Mouse (Mus musculus) midbrain, postnatal 0 days (tissue): ENCODE measurements around the gene Fam71e2. TPM values are rescaled to one million over a fixed set of nuclear protein-coding genes. Genes with fewer than 3 reads are reported as not detected.

Experiments
- ATAC-seq: fragments of 200-750 bp; cut with Nextera tagmentation; 2 replicates; pipeline ENCODE4 v1.8.0; 2017; ENCODE audit warnings: moderate number of reproducible peaks, mild to moderate bottlenecking, moderate TSS enrichment, moderate library complexity; ENCODE audit not compliant: low FRiP score
- DNase-seq: peaks from one replicate; pipeline ENCODE4 v3.0.0-alpha.2; 2015; ENCODE audit warnings: low spot score
- H3K27ac ChIP-seq: fragments of 300-500 bp; sonication (generic); 2 replicates; pipeline ENCODE4 v1.5.1; 2014; ENCODE audit warnings: low read depth, mild to moderate bottlenecking, low read length, mixed read lengths
- H3K27me3 ChIP-seq: fragments of 300-500 bp; sonication (generic); 2 replicates; pipeline ENCODE4 v1.6.1; 2014; ENCODE audit warnings: low read length, control low read depth, mixed read lengths; ENCODE audit not compliant: insufficient read depth
- H3K36me3 ChIP-seq: fragments of 300-500 bp; sonication (generic); 2 replicates; pipeline ENCODE4 v1.6.1; 2014; ENCODE audit warnings: low read length, control low read depth, mixed read lengths; ENCODE audit not compliant: insufficient read depth
- H3K4me1 ChIP-seq: fragments of 300-500 bp; sonication (generic); 2 replicates; pipeline ENCODE4 v1.6.1; 2014; ENCODE audit warnings: mild to moderate bottlenecking, control low read depth, antibody characterized with exemption, low read length, mixed read lengths; ENCODE audit not compliant: insufficient read depth
- H3K4me2 ChIP-seq: fragments of 300-500 bp; sonication (generic); 2 replicates; pipeline ENCODE4 v1.6.1; 2014; ENCODE audit warnings: low read depth, mild to moderate bottlenecking, low read length, mixed read lengths; ENCODE audit not compliant: poor library complexity, severe bottlenecking
- H3K4me3 ChIP-seq: fragments of 300-500 bp; sonication (generic); 2 replicates; pipeline ENCODE4 v1.5.1; 2014; ENCODE audit warnings: low read depth, mild to moderate bottlenecking, low read length, moderate library complexity
- H3K9ac ChIP-seq: fragments of 300-500 bp; sonication (generic); replicated peaks from 2 replicates; pipeline ENCODE4 v1.6.1; 2014; ENCODE audit warnings: mild to moderate bottlenecking, low read length, moderate library complexity, mixed read lengths; ENCODE audit not compliant: poor library complexity, severe bottlenecking
- H3K9me3 ChIP-seq: fragments of 300-500 bp; sonication (generic); 2 replicates; pipeline ENCODE4 v1.6.1; 2016; ENCODE audit warnings: low read length, control low read depth
- CTCF ChIP-seq: IDR thresholded peaks from 2 replicates; pipeline ENCODE4 v1.5.1; 2016; ENCODE audit warnings: antibody characterized with exemption, mild to moderate bottlenecking
- WGBS: fragments of 180-500 bp; shearing (Covaris S2); extraction: QIAGEN DNeasy Blood & Tissue Kit; methylation state at CpG from one replicate; pipeline ENCODE4 v1.1.7; 2014; 5-methylcytosine and 5-hydroxymethylcytosine counted together
- polyA plus RNA-seq: library from polyadenylated mRNA; unstranded; fragments of >200 nt; fragmentation: Nextera tagmentation; extraction: Ambion mirVana; gene quantifications from 2 replicates; pipeline ENCODE4 v1.2.1, GENCODE M21; 2015
- total RNA-seq: library from RNA; depleted of rRNA; stranded (reverse); fragments of >200 nt; gene quantifications from 2 replicates; pipeline ENCODE4 v1.2.3, GENCODE M21; 2014

The Fam71e2 gene
- total and polyA plus RNA-seq, 2 experiments from 2014 or later, result not detected

GRCm38 (mm10) chr7:4741672-4742481, 29.2 kb downstream of the Fam71e2 start:
- Histone ChIP-seq H3K27ac (peak overlapping the region; percentile 93), H3K9ac (no peak overlapping the region; the same call in 1 of the 2 replicates), H3K4me2 (peak overlapping the region; percentile 89), H3K27me3 (no peaks in the 10 kb centered on the region), H3K36me3 (peaks cover 18% of the 10 kb centered on the region), H3K4me3 (peak overlapping the region; percentile 77), H3K4me1 (peaks cover 14% of the 10 kb centered on the region; the same call in 1 of the 2 replicates), H3K9me3 (no peaks in the 10 kb centered on the region)
- ATAC-seq (no peak), DNase-seq (no peak)
- TF ChIP-seq CTCF, result no peak
- WGBS, result 74% methylated on average over 21 of the region's 21 CpGs

- Histone ChIP-seq H3K4me2 (peak overlapping the region; percentile 89), H3K36me3 (peaks cover 10% of the 10 kb centered on the region), H3K27me3 (no peaks in the 10 kb centered on the region), H3K9me3 (no peaks in the 10 kb centered on the region), H3K27ac (peak overlapping the region; percentile 93), H3K4me1 (peaks cover 14% of the 10 kb centered on the region; the same call in 1 of the 2 replicates), H3K4me3 (peak overlapping the region; percentile 77), H3K9ac (peak overlapping the region; percentile 77; the same call in 1 of the 2 replicates)
- ATAC-seq (no peak), DNase-seq (peak; percentile 44)
- no peak for TF ChIP-seq CTCF
- 2% methylated on average over 4 of the region's 4 CpGs for WGBS
These were observed 30.0 kb downstream of the Fam71e2 start for GRCm38 (mm10) chr7:4741151-4741550.

GRCm38 (mm10) chr7:4740309-4740727, 30.8 kb downstream of the Fam71e2 start:
- no peak for TF ChIP-seq CTCF
- DNase-seq, result peak; percentile 19
- H3K9me3 ChIP-seq, result no peaks in the 10 kb centered on the region
- H3K9ac ChIP-seq, result peak overlapping the region; percentile 77
- peak overlapping the region; percentile 89 for H3K4me2 ChIP-seq
- no peaks in the 10 kb centered on the region for H3K27me3 ChIP-seq
- peak overlapping the region; percentile 93 for H3K27ac ChIP-seq
- H3K4me1 ChIP-seq, result peaks cover 14% of the 10 kb centered on the region; the same call in 1 of the 2 replicates
- H3K36me3 ChIP-seq, result 0 out of 2 replicates have a peak, but pooled peaks cover 3% of the 10 kb centered on the region
- peak; percentile 15 for ATAC-seq
- peak overlapping the region; percentile 77 for H3K4me3 ChIP-seq
- WGBS, result 0% methylated on average over 12 of the region's 14 CpGs

GRCm38 (mm10) chr7:4739544-4740275, 31.4 kb downstream of the Fam71e2 start, which contains the start of gene Kmt5c:
Gene Kmt5c (plus strand): TSS chr7:4740115.
- Histone ChIP-seq H3K9me3 (no peaks in the 10 kb centered on the region), H3K9ac (peak within 1 kb of the TSS; percentile 77), H3K27me3 (no peaks in the 10 kb centered on the region), H3K36me3 (0 out of 2 replicates have a peak, but pooled peaks cover 3% of the 10 kb centered on the region), H3K4me2 (peak within 1 kb of the TSS; percentile 89), H3K4me1 (peaks cover 14% of the 10 kb centered on the region; the same call in 1 of the 2 replicates), H3K27ac (peak within 1 kb of the TSS; percentile 93), H3K4me3 (peak within 1 kb of the TSS; percentile 77)
- under 1% methylated on average over 35 of the region's 44 CpGs for WGBS
- peak; percentile 100 for DNase-seq
- peak; percentile 60 for TF ChIP-seq CTCF
- peak; percentile 97 for ATAC-seq

- DNase-seq (no peak), ATAC-seq (no peak)
- Histone ChIP-seq H3K4me3 (peak overlapping the region; percentile 29; the same call in 1 of the 2 replicates), H3K36me3 (0 out of 2 replicates have a peak, but pooled peaks cover 3% of the 10 kb centered on the region), H3K4me1 (peaks cover 14% of the 10 kb centered on the region; the same call in 1 of the 2 replicates), H3K4me2 (peak overlapping the region; percentile 37), H3K27me3 (no peaks in the 10 kb centered on the region), H3K9ac (no peak overlapping the region), H3K27ac (peak overlapping the region; percentile 47), H3K9me3 (no peaks in the 10 kb centered on the region)
- no peak for TF ChIP-seq CTCF
- 41% methylated on average over 10 of the region's 10 CpGs for WGBS
These were observed 32.0 kb downstream of the Fam71e2 start for GRCm38 (mm10) chr7:4739041-4739543.
